Mouse (Mus musculus): ENCODE results near the gene Ntn5.
A peak's percentile ranks its signal among the peaks of the same experiment; 100 is the strongest.

Ntn5 gene

DNA sequence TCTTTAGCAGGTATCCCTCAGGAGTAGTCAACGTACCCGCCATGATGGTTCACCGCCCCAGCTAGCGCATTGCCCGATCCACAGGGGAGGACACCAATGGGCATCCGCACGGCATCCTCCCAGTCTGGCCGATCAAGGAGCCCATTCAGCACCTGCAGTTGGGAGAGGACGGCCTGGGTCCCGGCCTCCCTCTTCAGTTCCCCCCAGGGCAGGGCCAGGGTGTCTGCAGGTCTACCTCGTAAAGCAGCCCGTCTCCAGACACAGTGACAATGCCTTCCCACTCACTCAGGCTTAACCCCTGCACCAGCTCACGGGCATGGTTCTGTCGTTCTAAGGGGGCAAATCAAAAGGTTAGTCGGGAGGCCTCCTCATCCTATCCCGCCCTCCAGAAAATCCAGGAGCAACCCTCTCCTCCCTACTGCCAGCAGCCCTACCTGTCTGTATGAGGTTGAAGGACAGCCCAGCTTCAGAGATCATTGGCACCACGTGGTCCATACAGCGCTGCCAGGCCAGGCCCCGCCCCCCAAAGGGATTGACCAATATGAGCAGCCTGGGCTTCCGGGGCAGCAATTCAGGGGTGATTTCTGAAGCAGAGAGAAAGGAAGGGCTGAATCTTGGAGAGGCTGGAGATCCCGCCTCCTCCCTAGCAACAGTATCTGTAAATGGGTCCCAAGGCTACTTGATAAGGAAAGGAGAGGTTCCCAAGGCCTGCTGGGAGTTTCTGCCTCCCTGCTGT lies 28.4 kb downstream of the Ntn5 start:
- DNase-seq (ENCODE audit: low spot score), result no peak

DNA sequence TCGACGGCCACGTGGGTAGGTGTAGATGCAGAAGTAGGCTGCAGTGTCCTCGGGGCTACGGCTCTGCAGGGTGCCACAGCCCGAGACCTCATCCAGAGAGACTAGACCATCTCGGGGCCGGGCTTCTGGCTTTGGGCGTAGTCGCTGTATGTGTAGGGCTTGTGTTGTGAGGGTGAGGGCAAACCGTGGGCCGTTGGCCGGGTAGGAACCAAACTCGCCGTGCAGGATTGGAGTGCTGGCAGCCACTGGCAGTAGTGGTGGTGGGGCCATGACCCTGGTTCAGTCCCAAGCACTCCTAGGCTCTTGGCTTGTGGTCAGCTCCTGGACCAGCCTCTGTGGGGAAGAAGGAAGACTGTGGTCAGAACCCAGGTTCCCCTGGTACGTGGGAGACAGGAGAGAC lies 29.6 kb downstream of the Ntn5 start:
- DNase-seq (ENCODE audit: low spot score), result no peak

DNA sequence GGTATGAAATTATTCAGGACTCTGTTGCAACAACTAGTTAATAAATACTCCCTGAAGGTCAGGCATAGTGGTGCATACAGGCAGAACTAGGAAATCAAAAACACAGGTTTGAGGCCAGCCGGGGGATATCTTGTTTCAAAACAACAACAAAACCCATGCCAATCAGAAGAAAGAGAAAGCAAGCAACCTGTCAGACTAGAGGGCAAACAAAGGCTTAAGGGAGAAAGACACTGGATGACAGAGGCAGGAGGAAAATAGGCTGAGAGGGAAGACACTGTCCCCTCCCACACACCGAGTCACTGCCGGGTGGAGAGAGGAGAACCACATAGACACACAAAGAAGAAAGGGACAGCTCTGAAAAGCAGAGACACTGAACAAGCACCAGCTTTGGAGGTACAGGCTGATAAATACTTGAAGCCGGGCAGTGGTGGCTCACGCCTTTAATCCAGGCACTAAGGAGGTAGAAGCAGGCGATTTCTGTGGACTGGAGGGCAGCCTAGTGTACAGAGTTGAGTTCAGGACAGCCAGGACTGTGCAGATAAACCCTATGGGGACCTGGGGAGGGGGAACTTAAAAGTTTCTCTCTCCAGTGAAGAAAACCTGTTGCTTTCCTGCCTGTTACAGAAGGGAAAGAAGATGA lies 30.2 kb downstream of the Ntn5 start:
- no peak for DNase-seq (ENCODE audit: low spot score)

DNA sequence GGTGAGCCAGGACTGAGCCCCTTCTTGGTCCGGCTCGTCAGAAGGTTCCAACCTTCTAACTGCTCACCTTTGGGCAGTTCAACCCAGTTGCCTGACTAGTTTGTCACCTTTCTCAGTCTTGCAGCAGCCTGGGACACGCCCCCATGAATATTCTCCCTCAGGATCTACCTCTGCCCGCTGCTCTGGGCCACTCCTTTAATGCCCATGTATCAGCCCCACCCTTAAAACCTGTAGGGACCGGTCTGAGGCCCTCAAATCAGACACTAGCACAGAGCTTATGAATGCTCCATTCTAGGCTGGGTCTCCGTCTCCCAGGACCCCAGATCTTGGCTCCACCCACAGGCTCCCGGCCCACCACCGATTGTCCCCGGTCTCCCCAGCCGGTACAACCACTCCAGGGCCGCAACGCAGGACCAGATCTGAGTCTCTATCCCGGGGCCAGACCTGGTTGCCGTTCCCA lies 30.8 kb downstream of the Ntn5 start:
- no peak for DNase-seq (ENCODE audit: low spot score)

DNA sequence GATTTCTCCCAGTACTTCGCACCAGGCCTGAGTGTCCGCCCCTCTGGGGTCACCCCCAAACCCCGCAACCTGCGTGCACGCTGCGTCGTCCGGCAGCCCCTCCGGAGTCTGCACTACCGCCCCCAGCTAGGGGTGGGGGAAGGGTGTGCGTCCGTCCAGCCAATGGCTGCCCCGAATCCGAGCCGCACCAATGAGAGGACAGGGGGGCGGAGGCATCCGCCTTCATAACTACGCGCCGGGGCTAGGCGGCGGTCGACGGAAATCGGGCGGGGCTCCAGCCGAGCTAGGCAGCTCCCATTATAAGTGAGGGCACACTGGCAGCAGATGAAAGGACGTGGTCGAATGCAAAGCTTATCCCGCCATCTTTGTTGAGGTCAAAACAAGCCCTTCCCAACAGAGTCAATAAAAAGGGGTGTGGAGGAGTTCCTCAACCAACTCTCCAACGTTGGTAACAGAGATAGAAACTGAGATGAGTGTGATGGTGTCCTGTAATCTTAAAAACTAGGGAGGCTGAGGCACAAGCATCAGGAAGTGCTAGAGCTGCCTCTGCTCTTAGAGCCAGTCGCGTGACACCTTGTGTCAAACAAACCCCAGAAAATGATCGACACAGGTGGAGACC lies 31.4 kb downstream of the Ntn5 start, which contains the start of gene Rpl18:
Rpl18 (plus strand) TSS at position 368 of the 619 bp plus-strand sequence.
- DNase-seq (ENCODE audit: low spot score), result peak; percentile 98

DNA sequence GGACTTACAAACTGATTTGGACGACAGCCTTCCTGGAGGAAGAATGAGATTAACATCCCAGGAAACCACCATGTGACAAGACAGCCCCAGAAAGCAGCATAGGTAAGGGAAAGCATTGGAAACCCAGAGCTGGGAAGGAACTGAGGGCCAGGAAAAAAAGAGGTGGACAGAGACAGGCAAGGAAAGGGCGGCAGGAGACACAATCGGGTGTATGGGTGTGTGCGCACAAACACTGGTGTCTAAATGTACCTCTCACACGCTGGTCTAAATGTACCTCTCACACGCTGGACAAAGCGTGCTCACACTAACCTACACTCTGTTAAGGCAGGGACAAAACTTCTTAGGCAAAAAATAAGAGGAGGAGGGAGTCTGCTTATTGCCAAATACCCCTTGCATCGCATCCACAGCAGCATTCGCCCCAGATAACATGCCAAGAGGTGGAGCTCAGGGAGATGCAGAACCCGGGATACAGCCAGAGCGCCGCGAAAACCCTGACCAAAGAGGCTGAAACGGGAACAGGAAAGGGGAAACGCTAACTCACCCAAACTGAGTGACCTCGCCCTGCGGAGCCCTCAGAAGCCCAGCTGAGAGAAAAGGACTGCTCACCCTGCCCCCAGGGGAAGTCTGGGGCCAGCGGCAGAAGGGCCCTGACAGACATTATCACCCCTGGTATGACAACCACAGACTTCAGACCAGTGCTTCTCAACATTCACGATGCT lies 32.1 kb downstream of the Ntn5 start:
- no peak for DNase-seq (ENCODE audit: low spot score)

DNA sequence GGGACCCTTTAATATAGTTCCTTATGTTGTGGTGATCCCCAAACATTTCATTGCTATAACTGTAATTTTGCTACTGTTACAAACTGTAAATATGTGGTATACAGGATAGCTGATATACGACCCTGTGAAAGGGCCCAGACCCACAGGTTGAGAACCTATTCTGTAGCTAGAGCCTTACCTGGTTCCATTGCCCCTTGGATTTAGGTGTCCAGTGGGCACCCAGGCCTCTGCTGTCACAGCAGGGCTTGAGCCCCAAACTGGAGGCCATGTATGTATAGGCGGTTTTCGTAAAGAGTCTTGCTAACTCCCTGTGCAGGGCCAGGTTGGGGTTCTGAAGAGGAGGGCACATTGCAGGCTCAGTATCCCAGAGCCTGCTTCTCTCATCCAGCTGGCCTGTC lies 32.6 kb downstream of the Ntn5 start:
- no peak for DNase-seq (ENCODE audit: low spot score)

DNA sequence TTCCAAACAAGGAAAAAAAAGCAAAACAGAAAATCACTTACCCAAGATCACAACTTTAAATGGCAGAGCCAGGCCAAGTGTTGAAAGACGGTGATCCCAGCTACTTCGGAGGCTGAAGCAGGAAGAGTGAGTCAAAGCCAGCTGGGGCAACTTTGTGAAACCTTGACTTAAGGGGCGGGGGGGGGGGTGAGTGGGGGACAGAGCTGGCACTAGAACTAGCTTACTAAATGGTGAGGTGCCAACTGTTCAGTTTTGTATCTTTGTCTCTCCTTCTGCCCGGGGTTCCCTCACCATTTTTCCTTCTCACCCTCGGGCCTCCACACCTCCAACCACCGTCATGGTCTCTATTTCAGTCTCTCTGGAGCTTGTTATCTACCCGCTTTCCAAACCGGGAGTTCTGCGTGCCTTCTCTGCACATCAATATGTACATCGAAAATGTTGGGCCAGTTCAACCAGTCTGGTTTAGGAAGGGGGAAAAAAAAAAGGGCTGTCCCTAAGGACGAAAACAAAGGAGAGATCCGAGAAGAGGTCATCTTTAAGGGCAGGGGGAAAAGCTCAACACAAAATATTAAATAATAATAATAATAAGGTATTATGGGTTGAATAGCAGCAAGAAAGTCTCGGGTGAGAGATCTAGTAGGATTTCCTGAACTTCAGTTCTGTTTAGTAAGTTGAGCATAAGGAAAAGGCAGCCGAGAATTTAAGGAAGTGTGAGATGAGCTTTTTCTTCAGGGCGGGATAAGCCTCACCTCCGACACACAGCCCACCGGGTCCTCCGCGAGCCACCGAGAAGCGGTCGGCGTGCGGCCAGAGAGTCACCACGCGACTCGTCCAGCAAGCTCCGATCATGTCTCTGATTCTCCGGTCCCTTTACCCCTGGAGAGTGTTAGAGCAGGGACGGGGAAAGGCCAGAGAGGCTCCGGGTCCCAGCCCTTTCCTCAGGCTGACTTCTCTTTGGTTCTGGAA lies 33.4 kb downstream of the Ntn5 start:
- no peak for DNase-seq (ENCODE audit: low spot score)

DNA sequence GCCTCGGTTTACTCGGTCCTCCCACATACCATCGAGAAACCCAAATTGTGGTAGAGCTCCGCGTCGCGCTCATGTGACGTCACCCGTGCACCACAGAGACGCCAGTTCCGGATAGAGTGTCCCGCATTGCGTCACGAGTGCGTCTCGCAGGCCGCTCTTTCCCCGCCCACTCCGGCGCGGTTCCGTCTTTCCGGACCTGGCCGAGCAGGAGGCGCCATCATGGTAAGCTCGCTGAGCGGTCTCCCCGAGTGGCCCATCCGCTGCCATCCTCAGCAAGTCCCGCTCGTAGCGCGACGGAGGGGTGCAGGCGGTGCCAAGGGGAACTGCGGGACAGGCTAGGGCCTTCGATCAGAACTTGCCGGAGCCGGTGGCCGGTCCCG lies 34.1 kb downstream of the Ntn5 start, which contains the start of gene Sphk2:
Sphk2 (minus strand) TSS at position 85 of the 380 bp plus-strand sequence.
- DNase-seq (ENCODE audit: low spot score), result peak; percentile 98

DNA sequence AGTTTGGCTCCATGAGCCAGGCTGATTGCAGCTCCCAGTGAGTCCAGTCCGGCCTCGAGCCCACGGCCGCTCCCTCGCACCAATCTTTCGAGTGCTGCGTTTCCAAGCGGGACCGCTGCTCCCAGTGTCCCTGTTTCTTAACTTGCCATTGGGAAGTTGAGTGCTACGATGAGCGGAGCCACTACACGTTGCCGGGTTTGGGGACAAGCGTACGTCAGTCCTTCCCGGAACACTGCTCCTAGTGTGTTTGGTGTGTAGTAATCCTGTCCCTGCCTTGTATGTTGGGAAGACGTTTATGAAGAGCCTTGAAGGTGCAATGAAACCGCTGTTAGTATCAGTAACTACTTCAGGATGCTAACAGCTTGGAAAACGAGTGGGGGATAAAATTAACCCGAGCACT lies 34.5 kb downstream of the Ntn5 start:
- DNase-seq (ENCODE audit: low spot score), result no peak

DNA sequence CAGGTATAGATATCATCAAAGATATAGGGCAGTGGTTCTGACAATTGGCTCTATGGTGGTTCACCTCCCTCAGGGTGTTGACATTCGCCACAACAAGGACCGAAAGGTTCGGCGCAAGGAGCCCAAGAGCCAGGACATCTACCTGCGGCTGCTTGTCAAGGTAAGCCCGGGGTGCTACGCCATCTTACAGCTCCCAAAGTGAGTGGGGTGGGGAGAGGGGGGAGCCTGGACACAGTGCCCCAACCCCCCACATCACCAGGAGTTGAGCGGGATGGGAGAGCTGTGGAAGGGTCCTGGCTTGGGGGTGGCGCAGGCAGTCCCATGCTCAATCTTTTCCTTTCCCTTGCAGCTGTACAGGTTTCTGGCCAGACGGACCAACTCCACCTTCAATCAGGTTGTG lies 35.4 kb downstream of the Ntn5 start:
- DNase-seq (ENCODE audit: low spot score), result no peak

DNA sequence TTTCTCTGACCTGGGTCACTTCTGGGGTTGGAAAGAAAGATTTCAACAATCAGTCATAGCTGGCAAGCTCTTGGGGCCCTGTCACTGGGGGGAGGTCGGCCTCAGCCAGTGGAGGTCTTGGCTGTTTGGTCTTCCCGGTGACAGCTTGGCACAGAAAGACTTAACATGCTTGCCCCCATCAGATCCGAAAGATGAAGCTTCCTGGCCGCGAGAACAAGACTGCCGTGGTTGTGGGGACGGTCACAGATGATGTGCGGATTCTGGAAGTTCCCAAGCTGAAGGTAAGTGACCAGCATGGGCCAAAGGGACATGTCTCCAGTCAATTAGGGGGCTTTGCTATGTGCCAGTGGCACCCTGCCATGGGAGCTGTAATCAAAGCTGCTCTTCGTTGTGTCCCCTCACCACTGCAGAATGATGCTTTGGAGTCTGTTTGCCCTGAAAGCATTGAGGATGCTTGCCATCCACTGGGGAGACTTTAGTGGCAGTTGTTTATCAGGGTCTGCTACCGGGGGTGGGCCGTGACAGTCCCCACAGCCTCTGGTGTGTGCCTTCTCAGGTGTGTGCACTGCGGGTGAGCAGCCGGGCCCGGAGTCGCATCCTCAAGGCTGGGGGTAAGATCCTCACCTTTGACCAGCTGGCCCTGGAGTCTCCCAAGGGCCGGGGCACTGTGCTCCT lies 36.1 kb downstream of the Ntn5 start:
- DNase-seq (ENCODE audit: low spot score), result no peak

DNA sequence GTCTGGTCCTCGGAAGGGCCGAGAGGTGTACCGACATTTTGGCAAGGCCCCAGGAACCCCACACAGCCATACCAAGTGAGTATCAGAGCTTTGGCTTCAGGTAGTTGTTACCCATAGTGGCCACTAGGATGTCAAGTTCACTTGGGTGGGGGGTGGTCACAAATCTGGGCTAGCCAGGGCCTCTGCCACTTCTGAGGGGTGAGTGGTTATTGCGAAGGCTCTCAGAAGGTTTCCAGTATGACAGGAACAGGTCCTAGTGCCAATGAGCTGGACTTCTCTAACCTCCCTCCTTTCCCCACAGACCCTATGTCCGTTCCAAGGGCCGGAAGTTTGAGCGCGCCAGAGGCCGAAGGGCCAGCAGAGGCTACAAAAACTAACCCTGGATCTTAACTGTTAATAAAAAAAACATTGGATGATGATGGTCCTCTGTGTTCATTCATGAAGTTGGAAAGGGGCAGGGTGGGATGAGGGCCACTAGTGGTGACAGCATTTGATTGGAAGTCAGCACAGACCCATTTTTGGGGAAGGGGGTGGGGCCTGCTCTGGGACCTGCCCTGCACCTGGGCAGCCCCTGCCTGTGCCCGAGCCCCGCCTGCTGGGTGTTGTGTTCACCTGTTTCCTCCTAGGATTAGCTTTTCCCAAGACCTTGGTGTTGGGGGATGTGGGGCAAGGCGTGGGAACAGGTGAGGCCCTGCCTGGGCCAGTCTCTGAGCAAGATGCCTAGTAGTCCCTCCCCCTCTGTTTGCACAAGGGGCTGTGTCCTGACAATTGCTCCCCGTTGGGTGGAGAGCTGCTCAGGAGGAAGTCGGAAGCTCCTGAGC lies 36.8 kb downstream of the Ntn5 start, which contains the start of gene Fam83e:
Fam83e (plus strand) TSS at position 800 of the 821 bp plus-strand sequence.
- no peak for DNase-seq (ENCODE audit: low spot score)

DNA sequence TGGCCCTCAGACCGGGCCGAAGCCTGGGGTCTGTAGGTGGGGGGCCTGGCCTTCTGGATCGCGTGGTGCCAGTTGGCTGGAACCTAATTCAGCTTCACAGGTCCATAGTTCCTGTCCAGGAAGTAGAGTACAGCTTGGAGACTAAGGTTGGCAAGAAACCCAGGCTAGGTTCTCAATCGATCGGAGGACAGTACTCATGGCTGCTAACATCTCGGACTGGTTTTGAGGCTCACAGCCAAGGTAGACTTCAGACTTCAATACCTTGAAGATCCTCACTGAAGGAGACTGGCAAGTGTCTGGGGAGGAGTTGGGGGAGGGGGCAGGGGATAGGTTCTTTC lies 37.4 kb downstream of the Ntn5 start:
- DNase-seq (ENCODE audit: low spot score), result no peak

DNA sequence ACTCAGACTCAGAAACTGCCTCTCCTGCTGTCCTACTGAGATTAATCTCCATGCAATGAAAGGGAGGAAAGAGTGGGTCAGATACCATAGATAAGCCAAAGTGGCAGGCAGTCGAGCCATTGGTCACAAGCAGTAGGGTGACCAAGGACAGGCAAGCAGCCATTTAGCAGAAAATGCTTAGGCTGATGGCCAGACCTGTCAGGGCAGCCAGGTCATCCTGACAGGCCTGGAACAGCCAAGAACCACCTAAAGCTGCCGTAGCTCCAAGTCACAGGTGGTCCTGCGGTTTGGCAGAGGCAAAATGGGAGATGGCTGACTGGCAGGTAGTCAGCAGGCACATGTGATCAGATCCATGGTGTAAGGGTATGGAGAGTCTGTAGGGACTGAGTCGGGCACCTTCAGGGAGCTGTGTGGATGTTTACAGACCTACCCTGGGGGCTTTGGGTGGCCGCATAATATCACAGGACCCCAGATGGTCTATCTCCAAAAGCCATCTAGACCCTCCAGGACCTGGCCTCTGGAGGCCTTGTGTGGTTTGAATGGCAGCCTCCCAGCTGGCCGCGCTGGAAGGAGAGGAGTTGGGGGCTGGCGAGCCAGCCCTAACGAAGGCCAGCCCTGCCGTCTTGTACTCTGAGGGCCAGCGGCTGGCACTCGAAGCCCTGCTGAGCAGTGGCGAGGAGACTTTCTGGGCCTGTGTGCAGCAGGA lies 38.0 kb downstream of the Ntn5 start:
- no peak for DNase-seq (ENCODE audit: low spot score)

DNA sequence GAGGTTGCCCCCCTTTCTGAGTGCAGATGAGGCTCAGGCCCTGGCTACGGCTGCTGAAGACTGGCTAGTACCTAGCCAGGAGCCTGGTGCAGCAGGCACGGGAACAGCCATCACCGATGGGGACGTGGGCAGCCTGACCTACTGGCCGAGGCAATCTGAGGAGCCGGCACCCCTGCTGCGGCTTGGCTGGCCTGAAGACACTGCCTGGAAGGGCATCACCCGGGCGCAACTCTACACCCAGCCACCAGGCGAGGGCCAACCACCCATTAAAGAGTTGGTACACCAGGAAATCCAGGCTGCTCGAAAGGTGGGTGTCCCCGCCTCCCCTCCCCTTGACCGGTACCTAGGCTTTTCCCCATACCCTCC lies 38.5 kb downstream of the Ntn5 start:
- no peak for DNase-seq (ENCODE audit: low spot score)

DNA sequence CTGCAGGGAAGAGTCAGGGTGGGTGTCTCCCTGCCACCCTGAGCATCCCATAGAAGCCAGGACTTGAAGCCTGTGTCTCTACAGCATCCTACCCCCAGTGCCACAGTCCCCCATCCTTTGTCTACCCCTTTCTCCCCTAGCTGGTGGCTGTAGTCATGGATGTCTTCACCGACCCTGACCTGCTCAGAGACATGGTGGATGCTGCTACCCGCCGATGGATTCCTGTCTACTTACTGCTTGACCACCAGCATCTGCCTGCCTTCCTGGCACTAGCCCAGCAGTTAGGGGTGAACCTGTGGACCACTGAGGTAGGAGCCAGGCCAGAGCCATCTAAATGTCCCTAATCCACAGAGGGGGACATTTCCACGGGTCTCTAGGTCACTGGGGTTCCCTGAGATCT lies 39.5 kb downstream of the Ntn5 start:
- DNase-seq (ENCODE audit: low spot score), result no peak

DNA sequence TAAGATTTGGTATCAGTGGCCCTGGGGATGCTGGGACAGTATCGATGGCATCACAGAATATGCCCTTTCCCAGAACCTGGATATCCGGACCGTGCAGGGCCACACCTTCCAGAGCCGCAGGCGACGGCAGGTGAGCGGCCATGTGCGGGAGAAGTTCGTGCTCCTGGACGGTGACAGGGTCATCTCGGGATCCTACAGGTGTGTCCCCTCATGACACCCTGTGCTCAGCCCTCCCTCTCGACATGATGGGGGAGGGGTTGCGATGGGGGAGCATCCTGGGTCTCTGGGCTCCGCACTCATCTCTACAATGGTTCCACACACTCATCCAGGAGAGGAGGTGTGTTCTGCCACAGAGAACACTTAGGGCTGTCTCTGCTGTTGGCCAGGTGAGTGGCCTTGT lies 40.0 kb downstream of the Ntn5 start:
- no peak for DNase-seq (ENCODE audit: low spot score)

DNA sequence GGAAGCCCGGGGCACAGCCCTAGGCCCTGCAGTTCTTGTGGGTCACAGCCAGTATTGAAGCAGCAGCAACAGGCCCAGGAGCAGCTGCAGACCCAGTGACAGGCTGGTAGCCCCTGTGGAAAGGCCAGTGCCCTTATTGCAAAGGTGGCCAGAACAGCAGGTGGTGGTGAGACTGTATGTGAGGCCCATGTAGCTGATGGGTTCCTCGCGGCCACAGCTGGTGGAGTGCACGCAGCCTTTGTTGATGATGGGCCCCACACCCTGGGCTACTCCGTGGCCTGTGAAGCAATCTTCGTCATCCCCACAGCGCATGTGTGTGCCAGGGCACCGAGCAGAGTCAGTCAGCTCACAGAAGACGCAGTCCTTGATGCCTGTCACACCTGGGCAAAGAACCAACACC lies 41.3 kb downstream of the Ntn5 start:
- DNase-seq (ENCODE audit: low spot score), result no peak

Measured in T-cell, adult 2 months (primary cell).